Mouse (Mus musculus) CD4-positive helper T cell, adult 2 months (primary cell): Measurements from ENCODE around the gene 4921507P07Rik.
A peak's percentile ranks its signal among the peaks of the same experiment; 100 is the strongest.
"Not testable (repeated sequence)": the region's sequence is repeated elsewhere in the genome, so short reads cannot be mapped to it uniquely, and the experiment has no call there.

ENCODE experiments used
- DNase-seq: peaks from one replicate; pipeline ENCODE4 v3.0.0-alpha.2; 2012; ENCODE audit warnings: low read depth, missing footprints, low spot score

4921507P07Rik gene

GRCm38 (mm10) chr6:50557566-50557965 is 38.9 kb downstream of the 4921507P07Rik start:
- no peak for DNase-seq

GRCm38 (mm10) chr6:50554223-50554622 is 42.2 kb downstream of the 4921507P07Rik start:
- DNase-seq = not testable (repeated sequence)

GRCm38 (mm10) chr6:50552881-50553518 is 43.4 kb downstream of the 4921507P07Rik start:
- DNase-seq = no peak

GRCm38 (mm10) chr6:50549791-50550190 is 46.6 kb downstream of the 4921507P07Rik start:
- DNase-seq = no peak

- no peak for DNase-seq
These were observed 47.4 kb downstream of the 4921507P07Rik start for GRCm38 (mm10) chr6:50549051-50549450.

GRCm38 (mm10) chr6:50545412-50546043 is 50.9 kb downstream of the 4921507P07Rik start:
- peak; percentile 66 for DNase-seq

GRCm38 (mm10) chr6:50542535-50542934 is 53.9 kb downstream of the 4921507P07Rik start:
- no peak for DNase-seq

- DNase-seq = no peak
These were observed 56.8 kb downstream of the 4921507P07Rik start for GRCm38 (mm10) chr6:50539641-50540040.

- peak; percentile 77 for DNase-seq
These were observed 60.0 kb downstream of the 4921507P07Rik start for GRCm38 (mm10) chr6:50536461-50536892.

GRCm38 (mm10) chr6:50535346-50535745 is 61.1 kb downstream of the 4921507P07Rik start:
- DNase-seq = no peak

GRCm38 (mm10) chr6:50531920-50532319 is 64.5 kb downstream of the 4921507P07Rik start:
- DNase-seq = no peak

GRCm38 (mm10) chr6:50531003-50531402 is 65.4 kb downstream of the 4921507P07Rik start:
- no peak for DNase-seq

- DNase-seq = no peak
These were observed 67.2 kb downstream of the 4921507P07Rik start for GRCm38 (mm10) chr6:50529194-50529593.

GRCm38 (mm10) chr6:50527416-50527815 is 69.0 kb downstream of the 4921507P07Rik start:
- no peak for DNase-seq

- DNase-seq = peak; percentile 51
These were observed 69.8 kb downstream of the 4921507P07Rik start for GRCm38 (mm10) chr6:50526597-50527024.

GRCm38 (mm10) chr6:50525846-50526245 is 70.6 kb downstream of the 4921507P07Rik start:
- DNase-seq = peak; percentile 20

GRCm38 (mm10) chr6:50524261-50524896 is 72.1 kb downstream of the 4921507P07Rik start:
- no peak for DNase-seq
